Mouse (Mus musculus) T-helper 1 cell (primary cell): ENCODE data around the gene Cbfb.

Experiments
- in situ Hi-C: fragments of 300-600 bp; cut with MboI, MseI; formaldehyde crosslinking; loops from one replicate; pipeline ENCODE4 v1.15.1; 2025; ENCODE audit warnings: high pct_unique_total_duplicates

Cbfb gene

GRCm38 (mm10) chr8:105237442-105238142 is 67.1 kb downstream of the Cbfb start:
- in situ Hi-C loops = no loop called here

DNA sequence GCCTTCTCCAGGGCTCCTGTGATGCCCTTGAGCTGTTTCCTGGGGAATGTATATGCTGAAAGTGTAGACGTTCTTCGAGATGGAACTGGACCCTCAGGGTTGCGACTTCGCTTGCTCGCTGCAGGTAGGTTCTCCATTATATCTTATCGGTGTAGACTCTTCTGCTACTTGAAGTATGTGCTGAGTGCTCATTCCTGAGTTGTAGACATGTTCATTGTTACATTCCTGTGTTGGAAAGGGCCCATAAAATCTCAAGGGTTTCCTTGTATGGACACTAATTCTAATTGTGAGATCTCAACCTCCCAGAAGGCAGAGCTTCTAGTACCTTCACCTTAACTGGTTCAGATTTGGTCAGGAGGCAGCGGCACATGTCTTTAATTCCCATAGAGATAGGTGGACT is 70.5 kb downstream of the Cbfb start:
- in situ Hi-C loops = no loop called here

GRCm38 (mm10) chr8:105251954-105252353 is 81.5 kb downstream of the Cbfb start:
- in situ Hi-C loops = loop anchor here (25.0 kb wide), 1 partner anchor 615 kb away; the partner anchor contains the start of genes Ciao2b and Rrad

DNA sequence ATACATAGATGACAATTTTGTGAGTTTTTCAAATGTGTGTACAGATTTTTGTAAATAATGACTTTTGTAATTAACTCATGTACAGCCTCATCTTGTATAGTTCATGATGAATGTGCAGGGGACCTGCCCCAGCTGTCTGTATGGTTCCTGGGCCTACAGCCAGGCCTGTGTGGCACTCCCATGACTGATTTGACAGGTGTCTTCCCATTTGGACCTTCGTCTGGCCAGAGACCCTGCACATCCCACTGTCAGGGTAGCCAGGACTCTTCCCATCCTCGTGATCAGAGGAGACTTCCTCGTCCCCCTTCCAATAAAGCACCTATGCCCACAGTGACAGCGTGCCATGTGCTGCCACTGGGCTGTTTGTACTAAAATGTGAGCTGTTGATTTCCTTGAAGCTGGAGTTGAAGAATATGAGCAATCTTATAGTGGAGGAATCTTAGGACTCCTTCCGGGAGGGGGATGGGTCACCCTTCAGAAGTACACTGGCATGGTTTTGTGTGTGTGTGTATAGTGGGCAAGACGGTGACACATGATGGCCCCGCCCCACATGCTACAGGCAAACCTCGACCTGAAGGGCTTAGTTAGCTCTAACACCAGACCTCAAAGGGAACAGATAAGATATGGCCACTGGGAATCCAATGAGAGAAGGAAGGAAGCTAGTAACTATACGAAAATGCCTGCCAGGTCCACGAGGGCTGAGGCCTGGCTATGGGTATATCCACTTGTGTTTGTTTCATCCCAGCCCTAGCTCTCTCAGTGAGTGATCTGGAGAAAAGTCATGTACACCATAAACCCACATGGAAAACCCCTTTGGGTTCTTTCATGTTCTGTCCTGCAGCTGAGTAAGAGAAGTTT is 82.4 kb downstream of the Cbfb start:
- in situ Hi-C loops = loop anchor here (25.0 kb wide), 1 partner anchor 616 kb away; the partner anchor contains the start of genes Ciao2b and Rrad

- in situ Hi-C loops = loop anchor here (25.0 kb wide), 1 partner anchor 616 kb away; the partner anchor contains the start of genes Ciao2b and Rrad
Observed at GRCm38 (mm10) chr8:105253766-105254151, 83.3 kb downstream of the Cbfb start.

DNA sequence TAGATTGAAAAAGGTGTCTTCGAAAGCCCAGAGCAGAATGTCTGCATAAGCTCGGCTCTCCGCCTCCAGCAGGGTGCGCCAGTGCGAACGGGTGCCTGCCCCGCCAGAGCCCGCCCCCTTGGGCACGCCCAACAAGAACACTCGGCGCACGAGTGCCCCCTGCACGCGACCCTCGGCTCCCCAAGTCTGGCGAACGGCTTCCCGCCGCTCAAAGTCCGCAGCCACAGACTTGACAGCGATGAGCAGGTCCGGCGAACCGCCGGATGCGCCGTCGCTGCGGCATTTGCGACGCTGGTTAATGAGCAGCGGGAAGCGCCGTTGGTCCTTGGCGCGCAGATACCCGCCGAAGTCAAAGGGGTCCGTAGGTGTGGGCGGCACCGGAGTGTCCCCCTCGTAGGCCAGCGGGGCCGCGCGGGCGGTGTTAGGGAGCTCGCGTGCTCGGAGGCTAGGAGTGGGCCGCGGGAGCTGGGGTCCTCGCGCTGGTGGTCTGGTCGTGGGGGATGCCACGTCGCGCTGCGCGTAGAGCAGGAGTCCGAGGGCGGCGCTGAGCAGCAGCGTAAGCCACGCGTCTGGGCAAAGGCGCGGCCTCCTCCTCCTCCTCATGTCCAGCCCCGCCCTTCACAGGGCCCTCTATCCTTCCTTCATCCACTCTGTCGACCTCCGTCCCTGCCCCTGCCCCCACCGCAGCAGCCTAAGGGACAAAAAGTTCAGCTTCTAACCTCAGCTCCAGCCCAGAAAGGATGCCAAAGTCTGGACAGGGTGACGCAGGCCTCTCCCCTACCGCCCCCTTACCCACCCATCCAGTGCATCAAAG is 83.9 kb downstream of the Cbfb start:
- in situ Hi-C loops = loop anchor here (25.0 kb wide), 1 partner anchor 617 kb away; the partner anchor contains the start of genes Ciao2b and Rrad

DNA sequence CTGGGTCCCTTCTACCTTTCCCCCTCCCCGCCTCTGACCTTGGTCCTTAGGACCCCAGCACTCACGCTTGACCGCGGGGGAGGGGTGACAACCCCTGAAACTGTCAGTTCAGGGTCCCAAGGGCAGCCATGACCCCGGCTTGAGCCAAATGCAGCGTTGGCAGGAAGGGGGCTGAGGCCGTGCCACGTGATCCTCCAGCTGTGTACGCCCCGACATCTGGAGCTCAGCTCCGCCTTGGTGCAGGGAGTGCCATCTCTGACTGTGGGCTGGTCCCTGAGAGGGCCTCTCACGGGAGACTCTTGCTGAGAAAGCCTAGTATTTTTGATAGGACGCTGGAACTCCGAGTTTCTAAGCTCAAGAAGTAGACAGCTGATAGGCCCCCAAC is 84.5 kb downstream of the Cbfb start, which contains the start of gene B3gnt9:
Gene B3gnt9, minus strand, starts transcription at position 188 of the 385 bp plus-strand sequence.
- in situ Hi-C loops = loop anchor here (25.0 kb wide), 1 partner anchor 618 kb away; the partner anchor contains the start of genes Ciao2b and Rrad

- in situ Hi-C loops = loop anchor here (25.0 kb wide), 1 partner anchor 620 kb away; the partner anchor contains the start of genes Ciao2b and Rrad
Observed at GRCm38 (mm10) chr8:105257318-105258114, 87.0 kb downstream of the Cbfb start.

- in situ Hi-C loops = loop anchor here (25.0 kb wide), 1 partner anchor 622 kb away; the partner anchor contains the start of genes Ciao2b and Rrad
Observed at GRCm38 (mm10) chr8:105258911-105259720, 88.6 kb downstream of the Cbfb start.

- in situ Hi-C loops = loop anchor here (25.0 kb wide), 1 partner anchor 623 kb away; the partner anchor contains the start of genes Ciao2b and Rrad
Observed at GRCm38 (mm10) chr8:105259721-105260320, 89.3 kb downstream of the Cbfb start.

DNA sequence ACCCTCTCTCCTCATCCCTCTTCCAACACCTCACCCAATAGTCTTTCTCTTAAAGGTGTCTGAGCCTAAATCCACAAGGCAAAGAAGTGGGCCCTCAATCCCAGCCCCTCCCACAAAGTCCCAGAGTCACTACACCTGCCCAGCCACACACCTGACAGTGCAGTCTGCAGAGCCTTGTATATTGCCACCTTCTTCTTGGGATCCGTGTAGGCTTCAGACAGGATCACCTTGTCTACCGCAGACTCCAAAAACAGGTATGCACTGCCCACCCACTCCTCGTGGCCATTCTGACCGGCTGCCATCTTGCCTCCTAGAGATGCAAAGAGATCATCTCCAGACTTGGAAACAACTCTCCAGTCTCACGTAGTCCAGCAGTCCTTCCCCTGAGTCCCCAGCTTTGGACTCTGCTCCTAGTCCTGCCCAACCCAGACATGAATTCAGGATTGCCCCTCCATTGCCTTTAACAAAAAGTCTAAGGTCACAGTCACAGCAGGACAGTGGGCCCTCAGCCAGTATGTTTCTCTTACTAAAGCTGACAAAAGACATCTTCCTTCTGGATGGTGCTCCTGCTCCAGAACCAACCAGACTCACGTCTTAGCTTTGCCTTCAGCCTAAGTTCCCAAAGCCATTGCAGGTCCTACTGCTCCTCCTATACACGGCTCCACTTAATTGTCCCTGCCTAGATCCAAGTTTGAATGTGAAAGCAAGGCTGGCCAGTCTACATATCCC is 90.1 kb downstream of the Cbfb start:
- in situ Hi-C loops = loop anchor here (25.0 kb wide), 1 partner anchor 623 kb away; the partner anchor contains the start of genes Ciao2b and Rrad

DNA sequence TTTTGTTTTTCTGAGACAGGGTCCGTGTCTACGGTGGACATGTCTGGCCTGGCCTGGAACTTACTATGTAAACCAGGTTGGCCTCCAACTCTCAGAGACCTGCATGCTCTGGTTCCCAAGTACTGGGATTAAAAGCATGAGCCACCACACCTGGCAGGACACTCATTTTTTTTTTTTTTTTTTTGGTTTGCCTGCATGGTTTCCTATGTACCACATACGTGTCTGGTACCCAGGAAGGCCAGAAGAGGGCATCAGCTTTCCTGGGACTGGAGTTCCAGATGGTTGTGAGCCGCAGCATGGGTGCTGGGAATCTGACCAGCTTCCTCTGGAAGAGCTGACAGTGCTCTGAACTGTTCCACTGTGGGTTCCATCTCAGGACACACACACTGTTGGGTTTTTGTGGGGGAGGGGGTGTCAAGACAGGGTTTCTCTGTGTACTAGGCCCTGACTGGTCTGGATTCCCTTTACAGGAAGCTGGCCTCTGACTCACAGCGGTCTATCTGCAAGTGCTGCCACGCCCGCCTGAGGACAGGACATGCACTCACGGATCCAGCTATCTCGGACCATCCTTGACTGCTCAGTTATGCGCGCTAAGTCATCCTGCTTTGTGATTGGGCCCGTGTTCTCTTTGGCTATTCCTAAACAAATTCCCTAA is 91.0 kb downstream of the Cbfb start:
- in situ Hi-C loops = loop anchor here (25.0 kb wide), 1 partner anchor 624 kb away; the partner anchor contains the start of genes Ciao2b and Rrad

DNA sequence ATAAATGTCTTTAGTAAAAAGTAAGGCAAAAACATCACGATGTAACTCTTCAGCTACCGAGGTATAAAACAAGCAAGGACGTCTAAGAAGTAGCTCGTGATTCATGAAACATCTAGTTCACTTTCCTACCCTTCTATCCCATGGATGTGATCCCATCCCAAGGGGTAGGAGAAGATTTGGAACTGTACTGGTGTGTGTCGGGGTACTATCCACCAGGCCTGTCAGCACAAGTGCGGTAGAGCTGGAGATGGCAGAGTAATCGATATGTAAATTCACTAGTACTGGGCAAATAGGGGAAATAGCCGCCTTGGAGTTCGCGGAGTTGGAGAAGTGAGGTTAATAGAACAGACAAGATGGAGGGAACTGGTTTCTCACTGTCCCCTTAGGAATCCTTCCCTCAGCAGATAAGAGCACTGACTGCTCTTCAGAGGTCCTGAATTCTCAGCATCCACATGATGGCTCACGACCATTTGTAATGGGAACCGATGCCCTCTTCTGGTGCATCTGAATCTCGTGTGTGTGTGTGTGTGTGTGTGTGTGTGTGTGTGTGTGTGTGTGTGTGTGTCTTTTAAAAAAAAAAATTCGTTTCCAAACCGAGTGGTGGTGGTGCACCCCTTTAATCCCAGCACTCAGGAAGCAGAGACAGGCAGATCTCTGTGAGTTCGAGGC is 92.9 kb downstream of the Cbfb start:
- in situ Hi-C loops = loop anchor here (25.0 kb wide), 1 partner anchor 626 kb away; the partner anchor contains the start of genes Ciao2b and Rrad

DNA sequence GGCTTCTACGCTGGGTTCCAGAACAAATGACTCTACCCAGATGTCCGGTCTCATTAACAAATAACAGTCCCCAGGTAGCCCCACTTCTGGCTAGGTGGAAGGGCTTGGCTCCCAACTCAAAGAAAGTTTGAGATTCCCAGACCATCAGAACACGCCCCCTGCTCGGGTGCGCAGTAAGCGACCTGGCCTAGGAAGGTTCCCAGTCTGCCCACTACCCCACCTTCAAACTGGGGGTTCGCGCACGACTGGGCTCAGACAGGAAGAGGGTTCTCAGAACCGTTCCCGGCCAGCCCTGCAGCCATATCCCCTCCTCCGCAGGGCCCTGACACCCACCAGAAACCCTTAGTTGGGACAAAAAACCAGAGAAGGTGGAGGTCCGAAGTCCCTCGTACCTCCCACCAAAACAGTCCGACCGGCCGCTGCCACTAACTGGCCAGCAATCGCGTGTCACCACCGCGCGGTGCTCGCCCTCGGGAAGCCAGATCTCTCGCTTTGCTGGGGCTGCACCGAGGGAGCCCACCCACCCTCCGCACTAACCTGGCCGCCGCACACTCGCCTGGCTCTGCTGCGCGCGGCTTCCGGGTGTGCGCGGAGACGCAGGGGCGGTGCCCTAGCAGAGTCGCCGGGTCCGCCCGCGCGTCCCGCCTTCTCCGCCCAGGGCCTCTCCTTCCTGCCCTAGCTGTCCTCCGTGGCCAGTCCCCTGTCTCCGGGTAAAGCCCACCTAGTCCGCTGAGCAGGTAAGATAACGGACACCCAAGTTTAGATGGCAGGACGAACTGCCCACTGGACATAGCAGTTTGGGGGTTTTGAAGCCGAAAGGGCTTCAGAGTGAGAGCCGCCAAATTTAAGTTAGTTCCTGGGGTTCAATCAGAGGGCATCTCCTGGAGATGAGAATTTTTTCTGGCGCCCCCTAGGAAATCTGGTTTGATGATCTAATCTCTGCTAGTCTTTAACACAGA is 93.8 kb downstream of the Cbfb start, which contains the start of the genes Tradd and Fbxl8:
Gene Tradd, minus strand, starts transcription at position 586 of the 959 bp plus-strand sequence.
Gene Fbxl8, plus strand, starts transcription at position 625 of the 959 bp plus-strand sequence.
- in situ Hi-C loops = loop anchor here (25.0 kb wide), 1 partner anchor 627 kb away; the partner anchor contains the start of genes Ciao2b and Rrad

GRCm38 (mm10) chr8:105265128-105265527 is 94.7 kb downstream of the Cbfb start:
- in situ Hi-C loops = loop anchor here (25.0 kb wide), 1 partner anchor 628 kb away; the partner anchor contains the start of genes Ciao2b and Rrad
